Mouse (Mus musculus): Measurements from ENCODE around the gene Olfr1164. TPM values are rescaled to one million over a fixed set of nuclear protein-coding genes. Genes with fewer than 3 reads are reported as not detected.

Olfr1164 gene
- not detected for polyA plus RNA-seq (2012; fragmentation: generic; extraction: Trizol)

GRCm38 (mm10) chr2:88093866-88094265 lies at the start of gene Olfr1164:
Olfr1164 (minus strand) TSS chr2:88093966.
- TF ChIP-seq MYOG (IDR thresholded peaks at IDR 0.05; ENCODE audit: control insufficient read depth in 1 of 3, insufficient read depth in 1 of 3, insufficient read length in 2 of 3, low read depth in 2 of 3) (no peak), TCF3 (IDR thresholded peaks at IDR 0.05; ENCODE audit: insufficient read length, low read depth) (no peak), USF1 (IDR thresholded peaks at IDR 0.05; ENCODE audit: low read depth) (no peak), SRF (IDR thresholded peaks at IDR 0.05; ENCODE audit: control insufficient read depth, insufficient read length, low read depth) (no peak)
- Histone ChIP-seq H3K27me3 (ENCODE audit: control insufficient read depth, insufficient read depth, insufficient read length) (no peaks in the 10 kb centered on the region), H3K4me2 (ENCODE audit: low read depth) (no peak within 1 kb of the TSS), H3K36me3 (ENCODE audit: control insufficient read depth, insufficient read depth) (no peaks in the 10 kb centered on the region), H3ac (ENCODE audit: control insufficient read depth, insufficient read length) (no peak within 1 kb of the TSS), H3K79me2 (ENCODE audit: control insufficient read depth, insufficient read depth) (no peaks in the 10 kb centered on the region), H3K4me3 (no peak within 1 kb of the TSS)

GRCm38 (mm10) chr2:88128172-88128571 lies 34.4 kb upstream of the Olfr1164 start, which contains the start of gene Olfr1166:
Olfr1166 (minus strand) TSS chr2:88128272.
- TF ChIP-seq MYOG (IDR thresholded peaks at IDR 0.05; ENCODE audit: control insufficient read depth in 1 of 3, insufficient read depth in 1 of 3, insufficient read length in 2 of 3, low read depth in 2 of 3) (no peak), MYOD1 (IDR thresholded peaks at IDR 0.05; ENCODE audit: control insufficient read depth in 1 of 3, insufficient read length in 2 of 3, low read depth in 2 of 3) (no peak), E2F4 (IDR thresholded peaks at IDR 0.05; ENCODE audit: insufficient read depth) (no peak)

GRCm38 (mm10) chr2:88071730-88072129 lies 22.0 kb downstream of the Olfr1164 start, which contains the start of gene Olfr1163:
Olfr1163 (minus strand) TSS chr2:88071830.
- no peaks in the 10 kb centered on the region for H3K79me2 ChIP-seq (ENCODE audit: control insufficient read depth, insufficient read depth)
- no peak within 1 kb of the TSS for H3ac ChIP-seq (ENCODE audit: control insufficient read depth, insufficient read length)
- no peak within 1 kb of the TSS for H3K4me2 ChIP-seq (ENCODE audit: low read depth)
- no peaks in the 10 kb centered on the region for H3K27me3 ChIP-seq (ENCODE audit: control insufficient read depth, insufficient read depth, insufficient read length)
- no peak for TF ChIP-seq TCF3 (IDR thresholded peaks at IDR 0.05; ENCODE audit: insufficient read length, low read depth)
- TF ChIP-seq MAX (IDR thresholded peaks at IDR 0.05; ENCODE audit: low read depth) = no peak
- TF ChIP-seq POLR2AphosphoS2 (IDR thresholded peaks at IDR 0.05; ENCODE audit: insufficient read length, low read depth) = no peak
- no peak for TF ChIP-seq MYOG (IDR thresholded peaks at IDR 0.05; ENCODE audit: control insufficient read depth in 1 of 3, insufficient read depth in 1 of 3, insufficient read length in 2 of 3, low read depth in 2 of 3)
- TF ChIP-seq TCF12 (IDR thresholded peaks at IDR 0.05; ENCODE audit: insufficient read depth, poor library complexity, severe bottlenecking) = no peak
- TF ChIP-seq MYOD1 (IDR thresholded peaks at IDR 0.05; ENCODE audit: control insufficient read depth in 1 of 3, insufficient read length in 2 of 3, low read depth in 2 of 3) = no peak
- no peak for TF ChIP-seq SRF (IDR thresholded peaks at IDR 0.05; ENCODE audit: control insufficient read depth, insufficient read length, low read depth)
- TF ChIP-seq POLR2A (IDR thresholded peaks at IDR 0.05; ENCODE audit: insufficient read length, low read depth) = no peak
- no peak for TF ChIP-seq USF1 (IDR thresholded peaks at IDR 0.05; ENCODE audit: low read depth)
- no peak for TF ChIP-seq CEBPB (IDR thresholded peaks at IDR 0.05; ENCODE audit: insufficient read depth, poor library complexity, severe bottlenecking)
- TF ChIP-seq E2F4 (IDR thresholded peaks at IDR 0.05; ENCODE audit: insufficient read depth) = no peak
- TF ChIP-seq REST (IDR thresholded peaks at IDR 0.05; ENCODE audit: insufficient read depth, insufficient read length) = no peak
- no peaks in the 10 kb centered on the region for H3K36me3 ChIP-seq (ENCODE audit: control insufficient read depth, insufficient read depth)
- H3K4me3 ChIP-seq = no peak within 1 kb of the TSS

More at GRCm38 (mm10) chr2:88128172-88128571, 34.4 kb upstream of the Olfr1164 start, which contains the start of gene Olfr1166:
- H3K27me3 ChIP-seq (ENCODE audit: control insufficient read depth, insufficient read depth, insufficient read length) = no peaks in the 10 kb centered on the region
- H3K4me2 ChIP-seq (ENCODE audit: low read depth) = no peak within 1 kb of the TSS
- H3K36me3 ChIP-seq (ENCODE audit: control insufficient read depth, insufficient read depth) = no peaks in the 10 kb centered on the region
- no peak within 1 kb of the TSS for H3ac ChIP-seq (ENCODE audit: control insufficient read depth, insufficient read length)
- no peak within 1 kb of the TSS for H3K4me3 ChIP-seq
- H3K79me2 ChIP-seq (ENCODE audit: control insufficient read depth, insufficient read depth) = no peaks in the 10 kb centered on the region

- no peak overlapping the region for H3ac ChIP-seq (ENCODE audit: control insufficient read depth, insufficient read length)
- no peak overlapping the region for H3K4me2 ChIP-seq (ENCODE audit: low read depth)
- H3K27me3 ChIP-seq (ENCODE audit: control insufficient read depth, insufficient read depth, insufficient read length) = no peaks in the 10 kb centered on the region
- no peaks in the 10 kb centered on the region for H3K79me2 ChIP-seq (ENCODE audit: control insufficient read depth, insufficient read depth)
- no peaks in the 10 kb centered on the region for H3K36me3 ChIP-seq (ENCODE audit: control insufficient read depth, insufficient read depth)
- TF ChIP-seq POLR2AphosphoS2 (IDR thresholded peaks at IDR 0.05; ENCODE audit: insufficient read length, low read depth) = no peak
- no peak for TF ChIP-seq SRF (IDR thresholded peaks at IDR 0.05; ENCODE audit: control insufficient read depth, insufficient read length, low read depth)
- TF ChIP-seq MYOD1 (IDR thresholded peaks at IDR 0.05; ENCODE audit: control insufficient read depth in 1 of 3, insufficient read length in 2 of 3, low read depth in 2 of 3) = no peak
- no peak for TF ChIP-seq USF1 (IDR thresholded peaks at IDR 0.05; ENCODE audit: low read depth)
- no peak for TF ChIP-seq E2F4 (IDR thresholded peaks at IDR 0.05; ENCODE audit: insufficient read depth)
- TF ChIP-seq MAX (IDR thresholded peaks at IDR 0.05; ENCODE audit: low read depth) = no peak
- no peak for TF ChIP-seq TCF12 (IDR thresholded peaks at IDR 0.05; ENCODE audit: insufficient read depth, poor library complexity, severe bottlenecking)
- no peak for TF ChIP-seq MYOG (IDR thresholded peaks at IDR 0.05; ENCODE audit: control insufficient read depth in 1 of 3, insufficient read depth in 1 of 3, insufficient read length in 2 of 3, low read depth in 2 of 3)
- no peak for TF ChIP-seq TCF3 (IDR thresholded peaks at IDR 0.05; ENCODE audit: insufficient read length, low read depth)
- no peak for TF ChIP-seq POLR2A (IDR thresholded peaks at IDR 0.05; ENCODE audit: insufficient read length, low read depth)
- TF ChIP-seq CEBPB (IDR thresholded peaks at IDR 0.05; ENCODE audit: insufficient read depth, poor library complexity, severe bottlenecking) = no peak
- TF ChIP-seq REST (IDR thresholded peaks at IDR 0.05; ENCODE audit: insufficient read depth, insufficient read length) = no peak
- H3K4me3 ChIP-seq = no peak overlapping the region
Observed at GRCm38 (mm10) chr2:88063587-88063986, 30.2 kb downstream of the Olfr1164 start.

GRCm38 (mm10) chr2:88051029-88051428 lies 42.7 kb downstream of the Olfr1164 start, which contains the start of gene Olfr1162:
Olfr1162 (minus strand) TSS chr2:88051129.
- Histone ChIP-seq H3ac (ENCODE audit: control insufficient read depth, insufficient read length) (no peak within 1 kb of the TSS), H3K4me2 (ENCODE audit: low read depth) (no peak within 1 kb of the TSS), H3K36me3 (ENCODE audit: control insufficient read depth, insufficient read depth) (no peaks in the 10 kb centered on the region), H3K27me3 (ENCODE audit: control insufficient read depth, insufficient read depth, insufficient read length) (no peaks in the 10 kb centered on the region), H3K79me2 (ENCODE audit: control insufficient read depth, insufficient read depth) (no peaks in the 10 kb centered on the region), H3K4me3 (no peak within 1 kb of the TSS)
- TF ChIP-seq SRF (IDR thresholded peaks at IDR 0.05; ENCODE audit: control insufficient read depth, insufficient read length, low read depth) = no peak
- no peak for TF ChIP-seq USF1 (IDR thresholded peaks at IDR 0.05; ENCODE audit: low read depth)
- no peak for TF ChIP-seq POLR2A (IDR thresholded peaks at IDR 0.05; ENCODE audit: insufficient read length, low read depth)
- TF ChIP-seq CEBPB (IDR thresholded peaks at IDR 0.05; ENCODE audit: insufficient read depth, poor library complexity, severe bottlenecking) = no peak
- no peak for TF ChIP-seq TCF3 (IDR thresholded peaks at IDR 0.05; ENCODE audit: insufficient read length, low read depth)
- TF ChIP-seq TCF12 (IDR thresholded peaks at IDR 0.05; ENCODE audit: insufficient read depth, poor library complexity, severe bottlenecking) = no peak
- TF ChIP-seq MYOG (IDR thresholded peaks at IDR 0.05; ENCODE audit: control insufficient read depth in 1 of 3, insufficient read depth in 1 of 3, insufficient read length in 2 of 3, low read depth in 2 of 3) = no peak
- no peak for TF ChIP-seq POLR2AphosphoS2 (IDR thresholded peaks at IDR 0.05; ENCODE audit: insufficient read length, low read depth)
- TF ChIP-seq MYOD1 (IDR thresholded peaks at IDR 0.05; ENCODE audit: control insufficient read depth in 1 of 3, insufficient read length in 2 of 3, low read depth in 2 of 3) = no peak
- no peak for TF ChIP-seq REST (IDR thresholded peaks at IDR 0.05; ENCODE audit: insufficient read depth, insufficient read length)
- TF ChIP-seq MAX (IDR thresholded peaks at IDR 0.05; ENCODE audit: low read depth) = no peak
